Mouse (Mus musculus) telencephalon, adult 2 months (tissue): ENCODE measurements around the gene Nup62.
A peak's percentile ranks its signal among the peaks of the same experiment; 100 is the strongest.

Experiments used
- DNase-seq: peaks from one replicate; pipeline ENCODE4 v3.0.0-alpha.2; 2011; ENCODE audit warnings: low read depth, low spot score

Gene Nup62

DNA sequence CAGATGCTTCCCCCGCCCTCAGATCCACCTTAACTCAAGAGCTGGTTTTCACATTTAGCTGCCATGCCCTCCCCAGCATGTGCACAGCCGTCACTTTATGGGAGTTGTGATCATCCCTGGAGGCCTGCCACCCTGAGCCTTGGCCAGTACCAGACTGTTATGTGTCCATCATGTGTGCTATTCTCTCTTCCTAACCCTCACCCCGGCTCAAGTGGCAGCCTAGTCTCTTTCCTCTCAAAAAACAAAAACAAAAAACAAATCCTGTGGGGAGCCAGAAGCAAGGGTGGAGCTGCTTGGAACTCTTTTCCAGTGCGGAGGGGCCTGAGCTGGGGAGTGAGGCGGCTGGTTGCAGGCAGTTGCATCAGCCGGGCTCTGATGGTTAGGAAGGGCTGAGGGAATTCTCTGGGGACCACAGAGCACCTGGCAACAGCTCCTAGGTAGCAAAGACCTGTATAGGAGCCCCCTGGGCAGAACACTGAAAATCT, 2.9 kb downstream of the Nup62 start:
- no peak for DNase-seq

DNA sequence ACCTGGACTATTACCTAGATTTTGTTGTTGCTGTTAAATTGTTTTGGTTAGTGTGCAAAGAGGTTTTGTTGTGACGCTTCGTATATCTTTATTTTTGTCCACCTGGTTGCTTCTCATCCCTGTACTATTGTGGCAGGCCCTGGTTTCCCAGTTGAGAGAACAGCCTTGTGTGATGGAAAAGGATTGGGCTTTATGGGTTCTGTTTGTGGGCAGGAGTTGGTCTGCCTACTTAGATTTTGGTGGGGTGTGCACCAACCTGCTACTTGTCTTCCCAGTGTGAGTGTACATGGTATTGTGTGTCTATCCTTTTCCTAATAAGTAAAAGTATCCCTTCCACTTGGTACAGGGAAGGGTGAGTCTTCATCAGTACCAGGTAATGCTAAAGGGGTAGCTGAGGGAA, 3.5 kb downstream of the Nup62 start:
- DNase-seq, result no peak

DNA sequence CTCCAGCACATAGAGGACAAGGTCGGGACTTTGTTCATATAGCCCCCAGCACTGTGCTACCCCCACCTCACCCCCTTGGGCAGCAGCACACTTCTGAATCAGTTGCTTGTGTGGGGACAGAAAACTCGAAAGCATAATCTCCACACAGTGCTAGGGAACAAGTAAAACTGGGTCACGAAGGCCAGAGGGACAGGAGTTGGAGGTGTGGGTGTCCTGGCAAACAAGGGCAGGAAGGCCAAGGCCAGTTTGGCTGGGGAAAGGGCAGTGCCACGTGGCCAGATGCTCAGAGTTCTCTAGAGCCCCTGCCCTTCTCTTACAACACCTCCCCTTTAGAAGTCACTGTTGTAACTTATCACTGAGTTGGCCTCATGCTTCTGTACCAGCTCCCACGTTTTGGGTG, 4.0 kb downstream of the Nup62 start:
- DNase-seq, result no peak

DNA sequence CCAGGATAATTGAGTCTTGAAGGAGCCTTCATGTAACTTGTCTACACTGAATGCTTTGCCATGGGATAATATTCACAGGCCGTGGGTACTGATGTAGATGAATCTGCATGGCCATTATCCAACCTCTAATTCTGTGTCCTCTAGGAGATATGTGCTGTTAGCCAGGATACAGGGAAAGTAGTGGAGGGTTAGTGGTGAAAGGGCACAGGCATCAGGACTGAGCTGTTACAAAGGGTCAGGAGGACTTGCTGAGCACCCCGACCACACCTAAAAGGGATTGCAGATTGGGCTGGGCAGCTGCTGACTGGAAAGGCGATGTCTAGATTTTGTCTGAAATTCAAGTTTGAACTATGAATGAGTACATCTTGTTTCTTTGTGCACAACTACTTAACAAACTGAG, 4.6 kb downstream of the Nup62 start:
- DNase-seq, result no peak

DNA sequence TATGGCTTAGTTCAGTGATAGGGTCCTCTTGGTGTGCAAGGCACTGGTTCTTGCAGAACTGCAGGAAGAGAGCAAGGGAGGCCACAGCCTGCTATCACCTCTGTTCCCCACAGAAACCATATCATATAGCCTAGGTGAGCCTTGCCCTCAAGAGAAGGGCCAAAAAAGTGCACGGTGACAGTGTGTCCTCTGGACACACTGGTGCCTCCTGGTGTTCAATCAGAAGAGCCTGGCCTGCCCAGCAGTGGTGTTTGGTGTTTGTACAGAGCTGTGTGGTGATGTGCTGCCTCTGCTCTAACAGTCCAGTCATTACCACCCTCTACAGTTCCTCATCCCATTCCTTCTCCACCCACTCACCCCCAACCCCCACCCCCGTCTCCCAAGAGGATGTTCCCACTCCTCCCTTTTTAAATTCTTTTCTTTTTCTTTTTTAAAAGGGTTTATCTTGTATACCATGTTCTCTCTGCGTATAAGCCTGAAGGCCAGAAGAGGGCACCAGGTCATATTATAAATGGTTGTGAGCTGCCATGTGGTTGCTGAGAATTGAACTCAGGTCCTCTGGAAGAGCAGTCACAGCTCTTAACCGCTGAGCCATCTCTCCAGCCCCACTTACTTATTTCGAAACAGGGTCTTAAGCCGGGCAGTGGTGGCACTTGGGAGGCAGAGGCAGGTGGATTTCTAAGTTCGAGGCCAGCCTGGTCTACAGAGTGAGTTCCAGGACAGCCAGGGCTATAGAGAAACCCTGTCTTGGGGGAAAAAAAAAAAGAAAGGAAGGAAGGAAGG, 6.0 kb downstream of the Nup62 start:
- no peak for DNase-seq

DNA sequence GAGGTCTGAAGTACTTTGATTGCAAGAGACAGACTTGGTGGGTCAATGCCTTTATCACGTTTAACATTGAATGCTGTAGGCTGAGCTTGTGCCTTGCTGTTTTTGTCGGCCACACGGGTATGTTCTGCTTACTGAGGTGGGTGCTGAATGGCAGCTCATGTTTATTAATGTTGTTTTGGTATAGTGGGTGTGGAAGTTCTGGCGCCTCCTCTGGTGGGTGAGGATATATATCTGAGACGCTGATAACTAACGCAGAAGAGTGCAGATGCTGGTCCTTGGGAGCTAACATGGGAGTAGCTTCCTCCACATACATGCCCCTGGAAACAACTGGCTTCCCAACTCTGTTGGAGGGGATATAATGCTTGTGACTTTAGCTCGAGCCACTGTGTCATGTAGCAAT, 7.5 kb downstream of the Nup62 start:
- DNase-seq, result no peak

DNA sequence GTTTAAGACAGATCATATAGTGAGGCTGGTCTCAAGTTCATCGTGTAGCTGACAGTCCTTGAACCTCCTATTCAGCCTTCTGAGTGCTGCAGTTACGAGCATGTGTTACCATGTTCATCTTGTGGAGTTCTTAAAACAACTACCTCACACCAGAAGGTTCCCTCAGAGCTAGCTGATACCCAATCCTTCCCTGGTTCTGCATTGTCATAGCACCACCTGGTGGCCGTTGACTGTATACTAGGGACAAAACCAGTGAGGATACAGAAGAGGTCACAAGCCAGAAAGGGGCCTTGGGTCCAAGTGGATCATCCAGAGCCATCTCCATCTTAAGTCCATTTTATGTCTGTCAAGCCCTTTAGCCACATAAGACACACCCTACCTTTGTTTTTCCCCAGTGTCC, 9.0 kb downstream of the Nup62 start:
- peak; percentile 56 for DNase-seq

DNA sequence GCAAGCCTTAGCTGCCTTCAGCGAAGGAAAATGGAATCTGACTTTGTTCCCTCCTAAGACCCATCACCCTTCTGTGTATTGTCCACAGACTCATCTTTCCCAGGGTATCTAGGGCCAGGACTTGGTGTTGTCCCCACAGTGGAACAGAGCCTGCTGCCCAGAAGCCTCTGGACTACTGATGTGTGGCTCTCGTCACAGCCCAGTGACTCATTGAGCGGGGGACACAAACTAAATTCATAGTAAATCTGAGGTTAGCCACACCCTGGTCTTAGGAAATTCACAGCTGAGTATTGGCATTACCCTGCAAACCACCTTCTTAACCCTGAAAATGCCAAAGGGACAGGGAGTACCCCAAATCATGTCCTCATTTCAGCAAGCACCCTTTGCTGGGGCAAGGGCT, 10.9 kb downstream of the Nup62 start:
- no peak for DNase-seq

DNA sequence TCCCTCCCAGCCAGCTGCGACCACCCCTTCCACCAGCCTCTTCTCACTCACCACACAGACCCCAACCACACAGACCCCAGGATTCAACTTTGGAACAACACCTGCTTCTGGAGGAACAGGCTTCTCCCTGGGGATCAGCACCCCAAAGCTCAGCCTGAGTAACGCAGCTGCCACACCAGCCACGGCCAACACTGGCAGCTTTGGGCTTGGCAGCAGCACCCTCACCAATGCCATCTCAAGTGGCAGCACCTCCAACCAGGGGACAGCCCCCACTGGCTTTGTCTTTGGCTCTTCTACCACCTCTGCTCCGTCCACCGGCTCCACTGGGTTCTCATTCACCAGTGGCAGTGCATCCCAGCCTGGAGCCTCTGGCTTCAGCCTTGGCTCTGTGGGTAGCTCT, 12.8 kb downstream of the Nup62 start:
- DNase-seq, result no peak

DNA sequence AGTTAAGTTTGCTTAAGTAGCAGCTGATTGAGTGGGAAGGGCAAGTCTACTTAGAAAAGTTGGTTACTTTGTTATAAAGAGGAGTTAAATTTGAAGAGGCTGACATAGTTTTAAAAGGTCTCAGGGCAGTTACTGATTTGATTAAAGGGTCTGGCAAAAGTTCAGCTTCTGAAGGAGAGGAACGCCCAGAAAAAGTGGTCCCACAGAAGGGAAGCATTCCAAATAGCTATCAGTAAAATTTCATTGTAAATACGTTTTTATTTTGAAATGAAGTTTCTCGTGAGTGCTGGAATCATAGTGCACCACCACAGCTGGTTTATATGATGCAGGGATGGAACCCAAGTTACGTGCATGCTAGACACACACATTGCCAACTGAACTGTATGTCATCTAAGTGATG, 16.9 kb downstream of the Nup62 start:
- DNase-seq, result no peak

DNA sequence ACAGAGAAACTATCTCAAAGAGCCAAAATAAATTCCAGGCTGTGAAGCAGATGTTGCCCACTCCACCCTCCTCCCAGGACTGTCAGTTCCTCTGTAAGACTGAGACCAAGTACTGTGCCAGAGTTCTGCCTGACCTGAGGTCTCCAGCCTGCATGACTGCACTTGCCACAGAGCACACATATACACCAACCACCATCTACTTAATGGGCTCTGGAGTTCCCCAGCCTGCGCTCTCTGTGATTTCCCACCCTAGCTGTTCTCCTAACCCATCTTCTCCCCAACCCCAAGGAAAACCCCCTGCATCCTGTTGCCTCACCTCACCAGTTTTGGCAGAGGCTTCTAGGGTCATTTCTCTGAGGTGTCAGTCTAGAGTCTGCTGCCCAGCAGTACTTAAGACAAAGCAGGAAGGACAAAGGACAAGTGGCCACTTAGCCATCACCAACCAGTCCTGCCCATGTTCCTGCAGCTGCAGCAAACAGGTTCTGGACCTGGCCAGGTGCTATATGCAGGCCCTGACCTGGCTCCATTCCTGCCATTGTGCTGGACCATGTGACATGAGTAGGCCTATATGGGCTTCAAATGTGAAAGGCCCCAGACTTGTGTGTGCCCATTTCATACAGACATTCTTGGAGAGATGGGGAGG, 19.6 kb downstream of the Nup62 start:
- no peak for DNase-seq

DNA sequence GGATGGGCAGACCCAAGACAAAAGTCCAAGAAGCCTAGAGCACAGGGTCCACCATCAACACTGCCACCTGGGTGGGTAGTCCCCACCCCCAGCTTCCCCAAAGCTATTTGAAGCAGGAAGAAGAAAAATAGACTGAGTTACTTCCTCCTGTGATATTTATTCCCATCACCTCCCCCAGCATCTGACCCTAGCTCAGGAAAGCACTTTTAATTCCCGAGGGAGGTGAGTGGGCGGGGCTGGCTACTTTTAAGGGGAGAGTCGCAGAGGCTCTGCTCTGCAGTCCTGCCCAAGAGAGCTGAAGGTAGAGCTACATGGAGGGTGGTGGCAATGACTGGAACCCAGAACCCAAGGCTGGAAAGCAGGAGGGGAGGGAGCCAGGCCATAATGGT, 20.1 kb downstream of the Nup62 start:
- DNase-seq, result no peak

DNA sequence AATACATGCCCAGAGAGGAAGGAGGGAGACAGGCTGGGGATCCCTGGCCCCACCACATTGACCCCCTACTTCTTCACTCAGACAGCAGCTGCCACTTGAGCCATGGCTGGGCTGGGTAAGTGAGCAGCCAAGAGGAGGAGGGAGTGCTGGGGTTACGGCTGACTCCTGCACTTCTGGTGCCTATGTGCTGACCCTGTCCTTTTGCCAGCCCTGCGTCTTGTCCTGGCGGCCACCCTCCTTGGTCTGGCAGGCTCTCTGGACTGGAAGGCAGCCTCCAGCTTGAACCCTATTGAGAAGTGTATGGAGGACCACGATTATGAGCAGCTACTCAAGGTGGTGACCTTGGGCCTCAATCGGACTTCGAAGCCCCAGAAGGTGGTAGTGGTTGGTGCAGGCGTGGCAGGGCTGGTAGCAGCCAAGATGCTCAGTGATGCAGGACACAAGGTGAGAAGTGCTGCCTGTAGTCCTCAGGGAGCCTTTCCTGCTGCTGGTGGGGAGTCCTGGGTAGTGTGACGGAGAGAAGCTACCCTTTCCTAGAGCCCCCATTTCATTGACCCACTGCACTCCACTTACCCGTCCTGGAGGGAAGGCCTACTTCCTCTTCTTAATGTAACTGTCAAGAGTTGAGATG, 20.6 kb downstream of the Nup62 start:
- no peak for DNase-seq

DNA sequence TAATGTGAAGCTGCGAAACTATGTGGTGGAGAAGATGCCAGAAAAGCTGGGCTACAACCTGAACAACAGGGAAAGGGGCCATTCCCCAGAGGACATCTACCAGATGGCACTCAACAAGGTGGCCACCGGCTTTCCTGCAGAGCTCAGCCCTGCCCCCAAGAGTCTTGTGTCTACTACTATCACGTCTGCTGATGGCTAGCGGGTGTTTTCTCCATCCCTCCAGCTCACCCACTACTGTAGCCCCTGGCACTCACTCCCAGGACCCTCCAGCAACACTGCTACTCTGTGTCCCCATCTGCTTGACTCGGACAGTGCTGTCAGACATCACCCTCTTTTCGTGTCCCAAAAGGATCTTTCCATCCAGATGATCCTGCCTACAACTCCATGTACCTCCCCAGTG, 22.2 kb downstream of the Nup62 start:
- DNase-seq, result no peak

DNA sequence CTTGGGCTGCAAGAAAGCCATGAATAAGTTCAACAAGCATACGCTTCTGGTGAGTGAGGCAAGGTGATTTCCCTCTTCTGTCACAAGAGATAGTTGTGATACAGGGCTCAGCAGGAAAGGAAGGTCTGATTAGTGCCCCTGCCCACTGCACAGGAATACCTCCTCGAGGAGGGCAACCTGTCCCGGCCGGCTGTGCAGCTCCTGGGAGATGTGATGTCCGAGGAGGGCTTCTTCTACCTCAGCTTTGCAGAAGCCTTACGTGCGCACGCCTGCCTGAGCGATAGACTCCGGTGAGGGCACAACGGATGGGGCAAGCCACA, 23.2 kb downstream of the Nup62 start:
- DNase-seq, result no peak

DNA sequence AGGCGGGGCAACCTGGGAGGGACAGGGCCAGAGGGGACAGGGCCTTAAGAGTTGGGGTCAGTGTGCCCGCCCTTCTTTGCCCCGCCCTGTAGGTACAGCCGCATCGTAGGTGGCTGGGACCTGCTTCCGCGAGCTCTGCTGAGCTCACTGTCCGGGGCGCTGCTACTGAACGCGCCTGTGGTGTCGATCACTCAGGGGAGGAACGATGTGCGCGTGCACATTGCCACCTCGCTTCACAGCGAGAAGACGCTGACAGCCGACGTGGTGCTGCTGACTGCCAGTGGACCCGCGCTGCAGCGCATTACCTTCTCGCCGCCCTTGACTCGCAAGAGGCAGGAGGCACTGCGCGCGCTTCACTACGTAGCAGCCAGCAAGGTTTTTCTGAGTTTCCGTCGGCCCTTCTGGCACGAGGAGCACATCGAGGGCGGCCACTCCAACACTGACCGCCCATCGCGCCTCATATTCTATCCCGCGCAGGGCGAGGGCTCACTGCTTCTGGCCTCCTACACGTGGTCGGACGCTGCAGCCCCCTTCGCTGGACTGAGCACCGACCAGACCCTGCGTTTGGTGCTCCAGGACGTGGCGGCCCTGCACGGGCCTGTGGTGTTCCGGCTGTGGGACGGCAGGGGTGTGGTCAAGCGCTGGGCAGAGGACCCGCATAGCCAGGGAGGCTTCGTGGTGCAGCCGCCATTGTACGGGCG, 23.8 kb downstream of the Nup62 start:
- no peak for DNase-seq

DNA sequence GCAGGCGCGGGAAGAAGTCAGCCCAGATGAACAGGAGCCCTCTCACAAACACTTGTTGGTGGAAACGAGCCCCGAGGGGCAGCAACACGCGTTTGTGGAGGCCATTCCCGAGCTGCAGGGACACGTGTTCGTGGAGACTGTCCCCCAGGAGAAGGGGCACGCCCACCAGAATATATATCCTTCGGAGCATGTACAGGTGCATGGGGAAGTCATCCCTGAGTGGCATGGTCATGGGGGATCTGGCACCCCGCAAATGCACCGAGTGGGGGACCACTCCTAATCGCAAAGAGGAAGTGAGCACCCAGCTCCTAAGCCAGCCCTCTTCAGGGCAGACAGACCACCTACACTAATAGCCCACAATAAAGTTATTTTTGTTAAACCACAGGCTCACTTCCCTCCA, 24.5 kb downstream of the Nup62 start:
- DNase-seq, result no peak

DNA sequence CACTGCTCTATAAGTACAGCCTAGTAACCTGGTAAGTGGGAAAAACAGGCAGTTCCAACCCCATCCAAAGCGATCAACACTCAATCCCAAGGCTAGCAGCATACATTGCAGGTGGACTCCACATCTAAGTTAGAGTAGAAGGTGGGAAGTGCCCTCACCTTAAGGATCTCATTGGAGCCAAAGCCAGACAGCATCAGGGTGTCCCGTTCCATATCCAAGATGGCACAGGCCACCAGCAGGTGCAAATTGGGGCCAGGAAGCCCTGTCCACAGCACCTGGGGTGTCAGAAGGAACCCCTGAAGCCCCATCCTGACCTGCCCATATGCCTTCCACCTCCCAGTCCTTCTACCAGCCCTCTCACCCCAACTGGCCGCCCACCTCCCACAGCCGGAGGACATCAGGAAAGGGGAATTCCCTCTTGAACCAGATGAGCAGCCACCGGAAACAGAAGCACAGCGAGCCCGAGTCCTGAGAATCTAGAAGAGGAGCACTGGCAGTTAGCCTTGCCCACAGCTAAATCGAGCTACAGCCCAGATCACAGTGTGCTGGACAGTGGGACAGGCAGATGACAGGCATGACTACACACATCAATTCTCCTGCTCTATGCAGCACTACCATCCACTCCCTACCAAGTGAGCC, 26.1 kb downstream of the Nup62 start:
- DNase-seq, result no peak

DNA sequence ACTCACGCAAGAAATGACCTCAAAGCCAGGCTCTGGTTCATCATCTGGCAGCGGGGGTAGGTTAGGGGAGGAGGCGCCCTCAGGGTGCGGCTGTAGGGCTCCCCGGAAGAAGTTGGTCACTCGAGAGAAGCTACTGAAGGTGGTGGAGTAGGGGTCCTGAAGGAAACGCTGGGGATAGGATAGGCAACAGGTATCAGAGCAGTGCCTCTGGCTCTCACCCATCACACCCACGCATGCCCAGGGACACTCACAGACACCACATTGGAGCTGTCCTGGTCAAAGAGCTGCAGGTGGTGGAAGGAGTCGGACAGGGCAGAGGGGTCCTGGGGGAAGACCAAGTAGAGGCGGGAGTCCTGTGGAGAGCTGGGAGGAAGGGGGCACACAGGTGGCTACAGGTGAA, 29.1 kb downstream of the Nup62 start:
- DNase-seq, result no peak

DNA sequence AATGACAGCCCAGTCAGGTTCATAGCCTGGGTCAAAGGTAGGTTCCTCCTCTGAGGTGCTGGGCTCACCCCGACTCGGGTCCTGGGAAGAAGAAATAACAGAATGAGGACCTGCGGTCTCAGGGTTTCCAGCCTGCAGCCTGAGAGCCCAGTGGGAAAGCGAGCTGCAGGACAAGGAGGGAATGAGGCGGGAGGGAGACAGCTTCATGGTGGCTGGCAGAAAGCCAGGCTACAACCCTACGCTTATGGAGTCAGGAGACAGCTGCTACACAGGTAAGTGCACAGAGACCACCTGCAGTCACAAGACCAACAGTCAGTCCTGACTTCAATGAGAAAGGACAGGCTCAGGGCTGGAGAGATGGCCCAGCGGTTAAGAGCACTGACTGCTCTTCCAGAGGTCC, 30.9 kb downstream of the Nup62 start:
- no peak for DNase-seq

DNA sequence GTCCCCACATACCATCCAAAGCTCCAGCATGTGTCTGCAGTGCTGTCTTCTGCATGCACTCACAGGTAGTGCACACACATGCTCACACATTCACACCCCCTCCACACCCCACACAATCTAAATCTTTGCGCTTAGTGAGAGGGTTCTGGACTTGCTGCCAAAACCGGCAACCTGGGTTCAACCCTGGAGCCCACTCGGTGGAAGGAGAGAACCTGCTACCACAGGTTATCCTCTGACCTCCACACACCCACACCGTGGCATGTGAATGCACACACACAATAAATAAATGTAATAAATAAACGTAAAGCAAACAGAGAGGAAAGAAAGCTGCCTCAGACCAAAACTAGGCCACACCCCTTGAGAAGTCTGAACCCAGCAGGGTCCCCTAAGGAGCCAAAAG, 31.9 kb downstream of the Nup62 start:
- no peak for DNase-seq
